Mouse (Mus musculus) heart, embryonic 12.5 days (tissue): Measurements from ENCODE around the gene Ccdc141. TPM values are rescaled to one million over a fixed set of nuclear protein-coding genes. Genes with fewer than 3 reads are reported as not detected.

Source experiments
- ATAC-seq: fragments of 200-750 bp; cut with Nextera tagmentation; 2 replicates; pipeline ENCODE4 v1.8.0; 2017; ENCODE audit warnings: moderate TSS enrichment, moderate library complexity; ENCODE audit not compliant: insufficient number of reproducible peaks, low FRiP score
- H3K27ac ChIP-seq: fragments of 300-500 bp; sonication (generic); 2 replicates; pipeline ENCODE4 v1.5.1; 2016; ENCODE audit warnings: mild to moderate bottlenecking, moderate library complexity; ENCODE audit not compliant: poor library complexity, severe bottlenecking
- H3K27me3 ChIP-seq: fragments of 300-500 bp; sonication (generic); replicated peaks from 2 replicates; pipeline ENCODE4 v1.6.1; 2016; ENCODE audit warnings: mild to moderate bottlenecking, moderate library complexity
- H3K36me3 ChIP-seq: fragments of 300-500 bp; sonication (generic); 2 replicates; pipeline ENCODE4 v1.6.1; 2016; ENCODE audit warnings: mild to moderate bottlenecking, moderate library complexity
- H3K4me1 ChIP-seq: fragments of 300-500 bp; sonication (generic); replicated peaks from 2 replicates; pipeline ENCODE4 v1.6.1; 2016; ENCODE audit warnings: mild to moderate bottlenecking
- H3K4me2 ChIP-seq: fragments of 300-500 bp; sonication (generic); 2 replicates; pipeline ENCODE4 v1.6.1; 2016; ENCODE audit warnings: mild to moderate bottlenecking, moderate library complexity
- H3K4me3 ChIP-seq: fragments of 300-500 bp; sonication (generic); 2 replicates; pipeline ENCODE4 v1.5.1; 2016; ENCODE audit warnings: mild to moderate bottlenecking
- H3K9ac ChIP-seq: fragments of 300-500 bp; sonication (generic); 2 replicates; pipeline ENCODE4 v1.6.1; 2016; ENCODE audit warnings: mild to moderate bottlenecking, moderate library complexity
- H3K9me3 ChIP-seq: fragments of 300-500 bp; sonication (generic); replicated peaks from 2 replicates; pipeline ENCODE4 v1.6.1; 2016; ENCODE audit warnings: mild to moderate bottlenecking, moderate library complexity
- WGBS: fragments of 180-500 bp; shearing (Covaris S2); methylation state at CpG from one replicate; pipeline ENCODE4 v1.1.7; 2016; 5-methylcytosine and 5-hydroxymethylcytosine counted together
- polyA plus RNA-seq: library from polyadenylated mRNA; unstranded; fragments of >200 nt; fragmentation: Nextera tagmentation; extraction: Ambion mirVana; gene quantifications from 2 replicates; pipeline ENCODE4 v1.2.1, GENCODE M21; 2016

Ccdc141 gene
- polyA plus RNA-seq, 1 experiment from 2014 or later: 206 TPM

DNA sequence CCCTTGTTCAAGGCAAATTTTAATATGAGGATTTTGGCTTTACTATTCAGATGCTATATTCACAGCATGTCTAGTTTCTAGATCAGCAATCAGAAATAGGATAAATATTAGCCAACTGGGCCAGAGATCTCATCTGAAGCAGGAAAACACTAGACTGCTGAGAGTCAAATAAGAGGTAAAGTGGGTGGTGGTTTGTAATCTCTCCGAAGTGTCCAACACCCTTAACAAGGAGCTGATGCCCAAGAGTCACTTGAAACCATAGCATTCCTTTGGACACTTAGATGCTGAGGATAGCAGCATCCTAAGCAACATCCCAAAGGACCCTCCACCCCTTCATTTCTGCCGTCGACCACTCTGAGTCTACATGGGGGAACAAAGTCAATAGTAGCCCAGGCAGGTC lies 5.8 kb downstream of the Ccdc141 start:
- no peak overlapping the region; the same call in 1 of the 2 replicates for H3K27ac ChIP-seq
- no peaks in the 10 kb centered on the region for H3K27me3 ChIP-seq
- peaks cover 56% of the 10 kb centered on the region for H3K36me3 ChIP-seq
- H3K4me3 ChIP-seq: no peak overlapping the region
- ATAC-seq: no peak
- 53% methylated on average over 3 of the region's 3 CpGs for WGBS
- H3K4me1 ChIP-seq: peaks cover 37% of the 10 kb centered on the region
- no peaks in the 10 kb centered on the region for H3K9me3 ChIP-seq
- H3K9ac ChIP-seq: no peak overlapping the region
- H3K4me2 ChIP-seq: peak overlapping the region; percentile 33; the same call in 1 of the 2 replicates

GRCm38 (mm10) chr2:77163381-77163780 lies 7.1 kb downstream of the Ccdc141 start:
- Histone ChIP-seq H3K9me3 (no peaks in the 10 kb centered on the region), H3K4me2 (no peak overlapping the region), H3K27ac (no peak overlapping the region), H3K4me3 (no peak overlapping the region), H3K27me3 (no peaks in the 10 kb centered on the region), H3K36me3 (peaks cover 63% of the 10 kb centered on the region), H3K9ac (no peak overlapping the region), H3K4me1 (peaks cover 33% of the 10 kb centered on the region)
- 83% methylated on average over 3 of the region's 3 CpGs for WGBS
- no peak for ATAC-seq

- no peaks in the 10 kb centered on the region for H3K27me3 ChIP-seq
- H3K4me1 ChIP-seq: peaks cover 22% of the 10 kb centered on the region
- H3K9ac ChIP-seq: no peak overlapping the region
- no peak for ATAC-seq
- H3K36me3 ChIP-seq: peaks cover 55% of the 10 kb centered on the region
- whole genome bisulfite sequencing: 79% methylated on average over 3 of the region's 3 CpGs
- no peaks in the 10 kb centered on the region for H3K9me3 ChIP-seq
- H3K4me2 ChIP-seq: no peak overlapping the region
- H3K27ac ChIP-seq: no peak overlapping the region
- no peak overlapping the region for H3K4me3 ChIP-seq
Observed at GRCm38 (mm10) chr2:77162135-77162534, 8.3 kb downstream of the Ccdc141 start.

DNA sequence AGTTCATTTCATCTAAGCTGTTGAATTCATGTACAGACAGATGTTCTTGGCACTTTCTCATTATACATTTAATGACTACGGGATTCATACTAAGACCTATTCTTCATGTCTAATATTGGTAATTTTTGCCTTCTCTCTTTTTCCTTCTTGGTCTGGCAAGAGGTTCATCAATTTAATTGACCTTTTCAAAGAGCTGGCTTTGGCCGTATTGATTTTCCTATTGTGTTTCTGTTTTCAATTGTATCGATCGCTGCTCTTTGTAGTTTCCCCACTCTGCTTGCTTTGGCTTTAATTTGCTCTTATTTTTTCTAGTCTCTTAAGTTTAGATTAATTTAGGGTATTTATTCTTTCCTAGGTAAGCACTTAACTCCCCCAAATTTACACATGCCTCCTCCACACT lies 12.9 kb downstream of the Ccdc141 start:
- 95% methylated on average over 4 of the region's 4 CpGs for WGBS
- Histone ChIP-seq H3K9me3 (peaks cover 6% of the 10 kb centered on the region; the same call in 1 of the 2 replicates), H3K4me2 (no peak overlapping the region), H3K9ac (no peak overlapping the region), H3K36me3 (peaks cover 48% of the 10 kb centered on the region), H3K27me3 (no peaks in the 10 kb centered on the region), H3K4me3 (no peak overlapping the region), H3K4me1 (peaks cover 12% of the 10 kb centered on the region), H3K27ac (no peak overlapping the region)
- ATAC-seq: no peak

DNA sequence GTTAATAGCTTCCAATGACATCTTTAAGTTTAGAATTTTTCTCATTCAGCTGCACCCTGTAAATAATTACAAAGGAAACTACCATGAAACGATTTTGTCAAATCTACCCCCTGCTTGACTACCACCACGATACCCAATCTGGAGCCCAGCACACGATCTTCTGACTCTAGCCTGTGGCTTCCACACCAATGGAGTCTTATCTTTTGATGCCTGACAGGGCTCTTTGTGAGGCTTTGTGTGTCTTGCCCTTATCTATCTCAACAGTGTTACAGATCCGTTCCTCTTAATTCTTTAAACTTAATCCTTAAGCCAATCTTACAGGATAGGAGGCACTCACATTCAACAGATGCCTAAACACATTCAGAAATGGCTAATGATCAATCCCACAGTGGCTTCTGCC lies 16.4 kb downstream of the Ccdc141 start:
- Histone ChIP-seq H3K4me1 (peaks cover 37% of the 10 kb centered on the region), H3K4me2 (no peak overlapping the region), H3K9ac (no peak overlapping the region), H3K9me3 (peaks cover 6% of the 10 kb centered on the region; the same call in 1 of the 2 replicates), H3K4me3 (no peak overlapping the region), H3K27me3 (no peaks in the 10 kb centered on the region), H3K36me3 (peaks cover 18% of the 10 kb centered on the region), H3K27ac (no peak overlapping the region)
- WGBS: 11% methylated on average over 4 of the region's 4 CpGs
- no peak for ATAC-seq

- no peaks in the 10 kb centered on the region for H3K27me3 ChIP-seq
- H3K4me2 ChIP-seq: no peak overlapping the region
- no peak overlapping the region for H3K4me3 ChIP-seq
- no peak overlapping the region for H3K9ac ChIP-seq
- ATAC-seq: no peak
- H3K9me3 ChIP-seq: peaks cover under 1% of the 10 kb centered on the region; the same call in 1 of the 2 replicates
- H3K4me1 ChIP-seq: peaks cover 59% of the 10 kb centered on the region
- peaks cover 7% of the 10 kb centered on the region for H3K36me3 ChIP-seq
- H3K27ac ChIP-seq: no peak overlapping the region
- 88% methylated on average over 8 of the region's 8 CpGs for WGBS
Observed at GRCm38 (mm10) chr2:77151255-77151654, 19.2 kb downstream of the Ccdc141 start.

DNA sequence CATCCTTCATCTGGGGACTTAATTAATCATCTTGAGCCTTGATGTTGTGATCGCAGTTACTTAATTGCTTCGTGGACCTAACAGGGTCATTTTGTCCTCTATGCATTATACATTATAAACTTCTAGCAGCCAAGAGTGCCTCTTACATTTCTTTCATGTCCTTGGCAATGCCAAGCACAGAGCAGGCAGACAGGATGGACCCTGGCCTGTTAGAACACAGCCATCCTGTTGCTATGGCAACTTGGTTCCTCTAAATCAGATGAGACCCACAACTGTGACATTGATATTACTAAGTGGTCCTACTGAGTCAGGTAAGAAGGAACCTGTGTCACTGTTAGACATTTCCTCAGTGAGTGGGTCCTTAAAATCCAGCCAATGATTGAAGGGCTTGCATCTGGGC lies 20.9 kb downstream of the Ccdc141 start:
- Histone ChIP-seq H3K27me3 (no peaks in the 10 kb centered on the region), H3K9me3 (no peaks in the 10 kb centered on the region), H3K27ac (no peak overlapping the region), H3K9ac (no peak overlapping the region), H3K4me2 (no peak overlapping the region), H3K36me3 (no peaks in the 10 kb centered on the region; the same call in 1 of the 2 replicates), H3K4me1 (peaks cover 64% of the 10 kb centered on the region), H3K4me3 (no peak overlapping the region)
- WGBS: 78% methylated on average over 2 of the region's 2 CpGs
- ATAC-seq: no peak

GRCm38 (mm10) chr2:77148215-77148614 lies 22.2 kb downstream of the Ccdc141 start:
- no peak overlapping the region for H3K4me3 ChIP-seq
- H3K4me1 ChIP-seq: peaks cover 64% of the 10 kb centered on the region
- no peak overlapping the region for H3K27ac ChIP-seq
- no peak overlapping the region for H3K9ac ChIP-seq
- 61% methylated on average over 4 of the region's 4 CpGs for WGBS
- no peaks in the 10 kb centered on the region for H3K27me3 ChIP-seq
- no peak for ATAC-seq
- H3K4me2 ChIP-seq: no peak overlapping the region
- no peaks in the 10 kb centered on the region; the same call in 1 of the 2 replicates for H3K36me3 ChIP-seq
- H3K9me3 ChIP-seq: no peaks in the 10 kb centered on the region

- no peak overlapping the region for H3K4me3 ChIP-seq
- no peaks in the 10 kb centered on the region for H3K9me3 ChIP-seq
- 74% methylated on average over 2 of the region's 2 CpGs for WGBS
- H3K27ac ChIP-seq: no peak overlapping the region
- H3K4me2 ChIP-seq: no peak overlapping the region
- peaks cover 2% of the 10 kb centered on the region for H3K36me3 ChIP-seq
- ATAC-seq: no peak
- H3K4me1 ChIP-seq: peaks cover 59% of the 10 kb centered on the region
- H3K27me3 ChIP-seq: no peaks in the 10 kb centered on the region
- H3K9ac ChIP-seq: no peak overlapping the region
Observed at GRCm38 (mm10) chr2:77146968-77147367, 23.5 kb downstream of the Ccdc141 start.

DNA sequence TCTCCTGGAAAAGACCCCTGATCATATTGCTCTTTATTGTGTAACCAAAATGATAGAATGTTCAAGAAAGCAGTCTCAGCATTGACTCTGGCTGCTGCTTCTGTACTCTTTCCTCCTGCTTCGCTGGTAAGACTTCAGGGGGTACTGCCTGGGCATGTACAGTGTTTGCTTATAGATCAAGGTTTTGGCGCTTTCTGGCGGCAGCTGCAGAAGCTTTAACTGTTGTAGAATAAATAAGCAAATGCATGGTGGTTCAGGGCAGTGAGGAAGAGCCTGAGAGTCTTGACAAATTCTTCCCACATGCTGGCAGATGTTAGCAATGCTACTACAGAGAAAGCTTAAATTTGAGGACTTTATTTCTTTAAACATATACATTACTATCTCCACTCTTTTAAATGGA lies 24.1 kb downstream of the Ccdc141 start:
- Histone ChIP-seq H3K36me3 (peaks cover 4% of the 10 kb centered on the region), H3K4me1 (peaks cover 56% of the 10 kb centered on the region), H3K9me3 (no peaks in the 10 kb centered on the region), H3K27ac (no peak overlapping the region), H3K4me2 (no peak overlapping the region), H3K4me3 (no peak overlapping the region), H3K9ac (no peak overlapping the region), H3K27me3 (no peaks in the 10 kb centered on the region)
- ATAC-seq: no peak
- WGBS: 63% methylated on average over 3 of the region's 3 CpGs

DNA sequence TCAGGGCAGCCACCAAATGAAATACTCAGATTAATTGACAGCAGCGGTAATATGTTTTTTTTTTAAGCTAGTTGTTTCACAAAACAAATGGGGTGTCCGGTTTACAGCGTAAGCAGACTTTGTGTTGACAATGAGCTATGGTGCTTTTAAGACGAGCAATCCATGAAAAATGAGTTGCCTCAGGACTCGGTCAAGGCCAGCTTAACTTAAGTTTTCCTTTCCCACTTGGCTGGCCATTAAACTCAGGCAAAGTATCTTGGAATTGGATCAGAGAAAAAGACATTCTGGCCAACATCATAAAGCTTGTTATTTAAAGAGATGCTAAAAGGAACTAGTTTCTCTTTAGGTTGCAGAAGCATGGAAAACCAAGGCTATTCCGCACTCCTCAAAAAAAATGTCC lies 26.9 kb downstream of the Ccdc141 start:
- H3K36me3 ChIP-seq: peaks cover 6% of the 10 kb centered on the region
- H3K9ac ChIP-seq: no peak overlapping the region
- no peaks in the 10 kb centered on the region for H3K9me3 ChIP-seq
- no peak overlapping the region for H3K4me2 ChIP-seq
- H3K27me3 ChIP-seq: no peaks in the 10 kb centered on the region
- H3K4me1 ChIP-seq: peaks cover 44% of the 10 kb centered on the region
- no peak overlapping the region for H3K4me3 ChIP-seq
- 85% methylated on average over 6 of the region's 6 CpGs for WGBS
- ATAC-seq: no peak
- H3K27ac ChIP-seq: no peak overlapping the region

GRCm38 (mm10) chr2:77138879-77139278 lies 31.6 kb downstream of the Ccdc141 start:
- H3K36me3 ChIP-seq: peaks cover 6% of the 10 kb centered on the region
- 62% methylated on average over 6 of the region's 6 CpGs for WGBS

More at GRCm38 (mm10) chr2:77138879-77139278, 31.6 kb downstream of the Ccdc141 start:
- no peak overlapping the region for H3K9ac ChIP-seq
- no peak overlapping the region for H3K27ac ChIP-seq
- no peak overlapping the region for H3K4me3 ChIP-seq
- no peaks in the 10 kb centered on the region for H3K27me3 ChIP-seq
- H3K9me3 ChIP-seq: no peaks in the 10 kb centered on the region
- H3K4me1 ChIP-seq: peaks cover 24% of the 10 kb centered on the region
- ATAC-seq: no peak
- H3K4me2 ChIP-seq: no peak overlapping the region
